ENCODE assay signal across 8 mouse cellular contexts in the genomic region with DNA sequence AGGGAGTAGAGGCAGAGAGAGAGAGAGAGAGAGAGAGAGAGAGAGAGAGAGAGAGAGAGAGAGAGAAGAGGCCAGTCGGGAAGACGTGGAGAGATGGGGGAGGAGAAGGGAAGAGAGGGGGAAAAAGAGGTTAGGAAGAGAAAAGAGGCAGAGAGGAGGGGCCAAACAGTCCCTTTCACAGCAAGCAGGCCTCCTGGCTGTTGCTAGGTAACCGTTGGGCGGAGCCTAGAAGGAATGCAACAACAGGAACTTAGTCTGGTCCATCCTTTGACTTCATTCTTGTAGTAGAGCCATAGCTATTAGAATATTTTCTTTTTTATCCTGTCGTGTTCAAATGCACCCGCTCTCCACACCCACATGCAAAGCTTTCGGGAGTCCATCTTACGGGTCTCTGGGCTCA. TPM values are rescaled to one million over a fixed set of nuclear protein-coding genes. Genes with fewer than 3 reads are reported as not detected.
DNase-seq lines count a peak whose midpoint lies in the region; ATAC-seq lines count a peak whose summit lies in the region.

No protein-coding gene starts in this region.

- H3K9ac ChIP-seq in heart, embryonic 15.5 days = no peak overlapping the region
- no peak overlapping the region for H3K9ac ChIP-seq in embryonic facial prominence, embryonic 15.5 days
- H3K9ac ChIP-seq in midbrain, embryonic 12.5 days (replicated peaks) = no peak overlapping the region

- WGBS in heart, embryonic 15.5 days = 17% methylated on average over 6 of the region's 8 CpGs
- 10% methylated on average over 8 of the region's 8 CpGs for WGBS in embryonic facial prominence, embryonic 15.5 days
- WGBS in midbrain, embryonic 12.5 days = 5% methylated on average over 6 of the region's 8 CpGs

- DNase-seq in heart, adult 11 months = no peak
- DNase-seq in Muller cell, postnatal 12 days (ENCODE audit: inconsistent ontology term) = peak; percentile 60
- peak; percentile 33 to 51 for DNase-seq in kidney, postnatal 36 days
- DNase-seq in thymus, postnatal 36 days = peak; percentile 31 to 62
- no peak for DNase-seq in cerebellum, postnatal 25 days

- peak overlapping the region; percentile 32; the same call in 1 of the 2 replicates for H3K4me2 ChIP-seq in heart, embryonic 15.5 days
- H3K4me2 ChIP-seq in embryonic facial prominence, embryonic 15.5 days (replicated peaks) = peak overlapping the region; percentile 29
- H3K4me2 ChIP-seq in midbrain, embryonic 12.5 days (replicated peaks) = peak overlapping the region; percentile 46

- no peaks in the 10 kb centered on the region for H3K27me3 ChIP-seq in heart, embryonic 15.5 days
- H3K27me3 ChIP-seq in embryonic facial prominence, embryonic 15.5 days = no peaks in the 10 kb centered on the region
- H3K27me3 ChIP-seq in midbrain, embryonic 12.5 days = peaks cover 9% of the 10 kb centered on the region; the same call in 1 of the 2 replicates

- H3K4me3 ChIP-seq in heart, embryonic 15.5 days = no peak overlapping the region
- H3K4me3 ChIP-seq in embryonic facial prominence, embryonic 15.5 days (replicated peaks) = no peak overlapping the region
- H3K4me3 ChIP-seq in midbrain, embryonic 12.5 days = peak overlapping the region; percentile 15

- H3K9me3 ChIP-seq in heart, embryonic 15.5 days (replicated peaks) = no peaks in the 10 kb centered on the region
- no peaks in the 10 kb centered on the region for H3K9me3 ChIP-seq in embryonic facial prominence, embryonic 15.5 days (replicated peaks)
- no peaks in the 10 kb centered on the region for H3K9me3 ChIP-seq in midbrain, embryonic 12.5 days

- ATAC-seq in heart, embryonic 15.5 days (replicated peaks; ENCODE audit: insufficient number of reproducible peaks, insufficient read depth, low FRiP score, low read depth) = no peak
- ATAC-seq in embryonic facial prominence, embryonic 15.5 days (ENCODE audit: insufficient number of reproducible peaks, low FRiP score, low TSS enrichment, low read depth) = no peak
- peak; percentile 73; the same call in 1 of the 2 replicates for ATAC-seq in midbrain, embryonic 12.5 days (ENCODE audit: low FRiP score, low read depth)

- no peak overlapping the region for H3K27ac ChIP-seq in heart, embryonic 15.5 days
- H3K27ac ChIP-seq in embryonic facial prominence, embryonic 15.5 days (replicated peaks) = no peak overlapping the region
- H3K27ac ChIP-seq in midbrain, embryonic 12.5 days (replicated peaks) = peak overlapping the region; percentile 54; the same call in 1 of the 2 replicates

- no peaks in the 10 kb centered on the region for H3K36me3 ChIP-seq in heart, embryonic 15.5 days
- no peaks in the 10 kb centered on the region for H3K36me3 ChIP-seq in embryonic facial prominence, embryonic 15.5 days
- H3K36me3 ChIP-seq in midbrain, embryonic 12.5 days = no peaks in the 10 kb centered on the region

- H3K4me1 ChIP-seq in heart, embryonic 15.5 days (replicated peaks) = peaks cover 13% of the 10 kb centered on the region
- H3K4me1 ChIP-seq in embryonic facial prominence, embryonic 15.5 days = peaks cover 6% of the 10 kb centered on the region
- H3K4me1 ChIP-seq in midbrain, embryonic 12.5 days = peaks cover 37% of the 10 kb centered on the region

RNA-seq across cellular contexts. Expression of a gene that starts 9.1 kb away (rescaled TPM):
- 45.6 and 46.4 TPM in 2 replicates for polyA plus RNA-seq in heart, embryonic 15.5 days (2015; fragmentation: Nextera tagmentation; extraction: Ambion mirVana)
- polyA plus RNA-seq in embryonic facial prominence, embryonic 15.5 days (2015; fragmentation: Nextera tagmentation; extraction: Ambion mirVana) = 51.1 and 54.6 TPM in 2 replicates
- polyA plus RNA-seq in midbrain, embryonic 12.5 days (2016; fragmentation: Nextera tagmentation; extraction: Ambion mirVana) = 41.9 and 48.9 TPM in 2 replicates

RNA-seq across cellular contexts. Expression of a gene that starts 18.8 kb away (rescaled TPM):
- not detected in 2 replicates for polyA plus RNA-seq in heart, embryonic 15.5 days (2015; fragmentation: Nextera tagmentation; extraction: Ambion mirVana)
- polyA plus RNA-seq in embryonic facial prominence, embryonic 15.5 days (2015; fragmentation: Nextera tagmentation; extraction: Ambion mirVana) = not detected in 2 replicates
- not detected in 2 replicates for polyA plus RNA-seq in midbrain, embryonic 12.5 days (2016; fragmentation: Nextera tagmentation; extraction: Ambion mirVana)

RNA-seq across cellular contexts. Expression of a gene that starts 35.8 kb away (rescaled TPM):
- polyA plus RNA-seq in heart, embryonic 15.5 days (2015; fragmentation: Nextera tagmentation; extraction: Ambion mirVana) = 4.8 and 6.8 TPM in 2 replicates
- polyA plus RNA-seq in embryonic facial prominence, embryonic 15.5 days (2015; fragmentation: Nextera tagmentation; extraction: Ambion mirVana) = 7.5 and 9.6 TPM in 2 replicates
- polyA plus RNA-seq in midbrain, embryonic 12.5 days (2016; fragmentation: Nextera tagmentation; extraction: Ambion mirVana) = 3.4 and 4.5 TPM in 2 replicates

RNA-seq across cellular contexts. Expression of a gene that starts 47.5 kb away (rescaled TPM):
- 6.1 and 7.2 TPM in 2 replicates for polyA plus RNA-seq in heart, embryonic 15.5 days (2015; fragmentation: Nextera tagmentation; extraction: Ambion mirVana)
- polyA plus RNA-seq in embryonic facial prominence, embryonic 15.5 days (2015; fragmentation: Nextera tagmentation; extraction: Ambion mirVana) = 6.0 and 6.9 TPM in 2 replicates
- 6.5 and 8.4 TPM in 2 replicates for polyA plus RNA-seq in midbrain, embryonic 12.5 days (2016; fragmentation: Nextera tagmentation; extraction: Ambion mirVana)

Comparison
In these comparisons a context has a peak if more than half of its experiments do, and no peak if none do; other contexts are left out.
1. DNase-seq: peak in Muller cell, postnatal 12 days (single experiment), kidney, postnatal 36 days (2 of 2) and thymus, postnatal 36 days (2 of 2); none in heart, adult 11 months (single experiment) and cerebellum, postnatal 25 days (0 of 2).
2. Peak in every context shown above with its lines, with median percentiles within 50 percentile points of each other: H3K4me2 ChIP-seq.